Mouse (Mus musculus) heart, embryonic 10.5 days (tissue): ENCODE measurements around the gene Acot9. TPM values are rescaled to one million over a fixed set of nuclear protein-coding genes. Genes with fewer than 3 reads are reported as not detected.

Source experiments
- DNase-seq: peaks from one replicate; pipeline ENCODE4 v3.0.0-alpha.2; 2017; ENCODE audit warnings: low spot score
- H3K27ac ChIP-seq: fragments of 300-500 bp; sonication (generic); 2 replicates; pipeline ENCODE4 v1.5.1; 2016; ENCODE audit warnings: mild to moderate bottlenecking
- H3K27me3 ChIP-seq: fragments of 300-500 bp; sonication (generic); 2 replicates; pipeline ENCODE4 v1.6.1; 2016; ENCODE audit warnings: mild to moderate bottlenecking; ENCODE audit not compliant: poor library complexity, insufficient read depth, severe bottlenecking
- H3K36me3 ChIP-seq: fragments of 300-500 bp; sonication (generic); 2 replicates; pipeline ENCODE4 v1.6.1; 2016; ENCODE audit warnings: mild to moderate bottlenecking, moderate library complexity
- H3K4me1 ChIP-seq: fragments of 300-500 bp; sonication (generic); 2 replicates; pipeline ENCODE4 v1.6.1; 2016; ENCODE audit warnings: mild to moderate bottlenecking
- H3K4me3 ChIP-seq: fragments of 300-500 bp; sonication (generic); 2 replicates; pipeline ENCODE4 v1.5.1; 2016; ENCODE audit warnings: mild to moderate bottlenecking, moderate library complexity
- H3K9me3 ChIP-seq: fragments of 300-500 bp; sonication (generic); 2 replicates; pipeline ENCODE4 v1.6.1; 2016; ENCODE audit warnings: mild to moderate bottlenecking, moderate library complexity
- WGBS: fragments of 180-500 bp; shearing (Covaris S2); methylation state at CpG from one replicate; pipeline ENCODE4 v1.1.7; 2016; 5-methylcytosine and 5-hydroxymethylcytosine counted together
- polyA plus RNA-seq: library from polyadenylated mRNA; unstranded; fragments of >200 nt; fragmentation: Nextera tagmentation; extraction: Ambion mirVana; gene quantifications from 2 replicates; pipeline ENCODE4 v1.2.1, GENCODE M21; 2016

Acot9 gene
- polyA plus RNA-seq: 32.4 and 34.8 TPM in 2 replicates

DNA sequence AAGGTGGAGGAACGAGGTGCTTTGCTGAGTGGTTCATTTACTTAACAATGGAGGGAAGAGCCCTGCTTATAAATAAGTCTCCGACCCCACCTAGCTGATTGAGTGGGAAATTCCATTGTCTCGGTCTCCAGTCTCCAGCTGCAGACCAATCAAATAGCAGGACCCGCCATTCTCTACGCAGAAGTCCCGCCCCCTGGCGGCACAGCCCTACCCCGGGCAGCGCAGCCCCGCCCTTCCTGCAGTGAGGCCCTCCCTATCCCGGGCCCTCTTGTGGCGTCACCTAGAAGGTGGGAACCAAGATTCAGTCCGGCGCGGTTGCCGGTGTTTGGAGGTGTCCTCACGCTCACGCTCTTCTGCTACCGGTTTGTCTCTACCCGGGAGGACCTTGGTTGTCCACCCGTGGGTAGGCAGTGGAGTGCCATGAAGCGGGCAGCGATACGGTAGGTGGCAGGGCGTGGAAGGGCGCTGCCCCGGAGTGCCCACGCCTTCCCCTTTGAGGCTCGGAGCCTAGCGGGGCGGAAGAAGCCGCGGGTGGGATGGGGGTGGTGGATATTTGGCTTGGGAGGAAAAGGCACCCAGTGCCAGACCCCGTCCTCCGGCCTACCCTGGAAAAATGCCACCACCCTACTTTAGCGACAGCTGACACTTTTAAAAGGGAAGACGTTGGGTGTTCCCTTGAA, at the start of gene Acot9:
Gene Acot9 (plus strand): TSS at position 209 of the 680 bp plus-strand sequence.
- peak; percentile 93 for DNase-seq
- no peaks in the 10 kb centered on the region for H3K9me3 ChIP-seq
- WGBS: 20% methylated on average over 37 of the region's 37 CpGs
- H3K4me1 ChIP-seq: no peaks in the 10 kb centered on the region
- H3K27me3 ChIP-seq: no peaks in the 10 kb centered on the region
- peak within 1 kb of the TSS; percentile 64 for H3K4me3 ChIP-seq
- H3K36me3 ChIP-seq: no peaks in the 10 kb centered on the region
- H3K27ac ChIP-seq: peak within 1 kb of the TSS; percentile 75

DNA sequence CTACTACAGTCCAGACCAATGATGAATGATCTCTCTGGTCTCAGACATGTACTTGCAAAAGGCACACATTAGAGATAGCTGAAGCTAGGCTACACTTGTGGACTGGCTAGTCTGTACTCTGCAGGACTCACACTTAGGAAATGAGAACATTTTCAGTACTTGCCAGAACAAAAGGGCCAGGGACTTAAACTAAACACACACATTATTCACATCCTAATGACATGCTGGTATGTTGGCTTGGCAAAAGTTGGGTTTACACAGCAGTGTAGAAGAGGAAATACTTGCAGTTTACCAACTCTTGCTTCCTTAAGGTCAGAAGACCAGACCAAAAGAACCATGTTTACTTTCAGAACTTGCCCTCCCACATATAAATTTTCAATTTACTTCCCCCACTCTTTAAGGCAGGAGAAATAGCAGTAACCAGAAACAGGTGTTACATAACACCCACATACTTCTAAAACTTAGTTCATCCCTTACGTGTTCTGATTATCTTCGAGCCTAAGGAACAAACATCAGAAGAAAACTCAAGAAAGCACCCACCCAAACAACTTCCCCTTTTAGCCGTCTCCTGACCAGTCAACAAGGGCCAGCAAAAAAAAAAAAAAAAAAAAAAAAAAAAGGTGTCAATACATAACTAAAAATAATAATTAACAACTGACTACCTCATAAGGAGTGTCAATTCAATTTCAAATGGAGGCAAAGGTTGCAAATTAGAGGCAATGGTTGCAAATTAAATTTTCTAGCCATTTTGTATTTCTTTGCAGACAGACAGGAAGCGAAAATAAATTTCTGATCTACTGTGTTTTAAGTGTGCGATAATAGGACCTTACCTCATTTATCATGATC, 47.7 kb upstream of the Acot9 start:
- Histone ChIP-seq H3K27ac (no peak overlapping the region), H3K4me3 (no peak overlapping the region), H3K9me3 (no peaks in the 10 kb centered on the region), H3K27me3 (no peaks in the 10 kb centered on the region), H3K4me1 (no peaks in the 10 kb centered on the region), H3K36me3 (no peaks in the 10 kb centered on the region)
- WGBS: 78% methylated on average over 5 of the region's 5 CpGs
- DNase-seq: no peak

GRCm38 (mm10) chrX:155215501-155216248, 46.6 kb upstream of the Acot9 start:
- peak; percentile 70 for DNase-seq
- Histone ChIP-seq H3K4me1 (no peaks in the 10 kb centered on the region), H3K4me3 (peak overlapping the region; percentile 63), H3K27me3 (no peaks in the 10 kb centered on the region), H3K9me3 (no peaks in the 10 kb centered on the region), H3K36me3 (no peaks in the 10 kb centered on the region), H3K27ac (peak overlapping the region; percentile 80)
- whole genome bisulfite sequencing: 23% methylated on average over 22 of the region's 24 CpGs

GRCm38 (mm10) chrX:155216271-155216670, 46.0 kb upstream of the Acot9 start, which contains the start of gene Sat1:
Gene Sat1, minus strand, starts transcription at chrX:155216449.
- WGBS: 8% methylated on average over 26 of the region's 26 CpGs
- peak within 1 kb of the TSS; percentile 80 for H3K27ac ChIP-seq

GRCm38 (mm10) chrX:155218277-155218676, 44.0 kb upstream of the Acot9 start:
- Histone ChIP-seq H3K27ac (no peak overlapping the region), H3K4me1 (no peaks in the 10 kb centered on the region), H3K9me3 (no peaks in the 10 kb centered on the region), H3K27me3 (no peaks in the 10 kb centered on the region), H3K4me3 (no peak overlapping the region), H3K36me3 (no peaks in the 10 kb centered on the region)
- 60% methylated on average over 2 of the region's 2 CpGs for WGBS
- no peak for DNase-seq

More at GRCm38 (mm10) chrX:155216271-155216670, 46.0 kb upstream of the Acot9 start, which contains the start of gene Sat1:
- DNase-seq: peak; percentile 94
- Histone ChIP-seq H3K4me1 (no peaks in the 10 kb centered on the region), H3K36me3 (no peaks in the 10 kb centered on the region), H3K4me3 (peak within 1 kb of the TSS; percentile 63), H3K9me3 (no peaks in the 10 kb centered on the region), H3K27me3 (no peaks in the 10 kb centered on the region)

DNA sequence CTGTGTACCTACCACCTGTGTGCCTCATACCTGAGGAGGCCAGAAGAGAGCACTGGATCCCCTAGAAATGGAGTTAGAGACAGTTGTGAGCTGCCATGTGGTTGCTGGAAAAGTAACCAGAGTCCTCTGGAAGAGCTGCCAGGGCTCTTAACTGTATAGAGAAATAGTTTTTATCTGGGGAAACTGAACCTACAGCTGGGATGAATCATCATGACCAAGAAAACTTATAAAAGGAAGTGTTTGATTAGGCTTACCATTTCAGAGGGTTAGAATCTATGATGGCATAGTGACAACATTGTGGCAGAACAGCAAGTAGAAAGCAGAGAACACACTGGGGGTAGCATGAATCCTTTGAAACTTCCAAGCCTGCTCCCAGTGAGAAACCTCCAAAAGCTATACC, 5.4 kb upstream of the Acot9 start:
- H3K36me3 ChIP-seq: no peaks in the 10 kb centered on the region
- no peaks in the 10 kb centered on the region for H3K4me1 ChIP-seq
- H3K9me3 ChIP-seq: no peaks in the 10 kb centered on the region
- no peaks in the 10 kb centered on the region for H3K27me3 ChIP-seq
- no peak overlapping the region for H3K27ac ChIP-seq
- no peak overlapping the region for H3K4me3 ChIP-seq
- DNase-seq: no peak

GRCm38 (mm10) chrX:155262915-155263252, 641 bp downstream of the Acot9 start:
- 38% methylated on average over 1 of the region's 1 CpGs for WGBS
- DNase-seq: no peak
- peak overlapping the region; percentile 75; the same call in 1 of the 2 replicates for H3K27ac ChIP-seq
- no peaks in the 10 kb centered on the region for H3K27me3 ChIP-seq
- peak overlapping the region; percentile 64 for H3K4me3 ChIP-seq
- H3K36me3 ChIP-seq: no peaks in the 10 kb centered on the region
- no peaks in the 10 kb centered on the region for H3K9me3 ChIP-seq
- H3K4me1 ChIP-seq: no peaks in the 10 kb centered on the region

DNA sequence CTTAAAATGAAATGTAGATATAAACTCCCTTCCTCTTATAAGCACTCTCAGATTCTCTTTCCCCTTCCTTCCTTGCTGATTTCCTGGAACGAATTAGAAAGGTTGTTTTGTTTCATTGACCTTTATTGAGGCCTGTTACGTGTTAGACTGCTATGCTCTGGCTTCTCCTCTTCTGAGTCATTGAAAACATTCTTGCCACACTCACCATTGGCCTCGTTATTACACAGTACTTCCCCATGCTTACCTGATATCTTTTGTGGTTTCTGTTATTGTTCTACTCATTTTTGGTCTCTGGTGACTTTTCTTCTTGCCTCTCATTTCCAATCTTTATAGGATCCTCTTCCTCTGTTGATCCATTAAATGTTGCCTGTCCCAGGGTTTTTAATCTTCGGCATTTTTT, 16.2 kb downstream of the Acot9 start:
- 79% methylated on average over 4 of the region's 4 CpGs for WGBS
- Histone ChIP-seq H3K4me1 (no peaks in the 10 kb centered on the region), H3K4me3 (no peak overlapping the region), H3K27ac (no peak overlapping the region), H3K27me3 (no peaks in the 10 kb centered on the region), H3K9me3 (no peaks in the 10 kb centered on the region), H3K36me3 (peaks cover 4% of the 10 kb centered on the region; the same call in 1 of the 2 replicates)
- no peak for DNase-seq

DNA sequence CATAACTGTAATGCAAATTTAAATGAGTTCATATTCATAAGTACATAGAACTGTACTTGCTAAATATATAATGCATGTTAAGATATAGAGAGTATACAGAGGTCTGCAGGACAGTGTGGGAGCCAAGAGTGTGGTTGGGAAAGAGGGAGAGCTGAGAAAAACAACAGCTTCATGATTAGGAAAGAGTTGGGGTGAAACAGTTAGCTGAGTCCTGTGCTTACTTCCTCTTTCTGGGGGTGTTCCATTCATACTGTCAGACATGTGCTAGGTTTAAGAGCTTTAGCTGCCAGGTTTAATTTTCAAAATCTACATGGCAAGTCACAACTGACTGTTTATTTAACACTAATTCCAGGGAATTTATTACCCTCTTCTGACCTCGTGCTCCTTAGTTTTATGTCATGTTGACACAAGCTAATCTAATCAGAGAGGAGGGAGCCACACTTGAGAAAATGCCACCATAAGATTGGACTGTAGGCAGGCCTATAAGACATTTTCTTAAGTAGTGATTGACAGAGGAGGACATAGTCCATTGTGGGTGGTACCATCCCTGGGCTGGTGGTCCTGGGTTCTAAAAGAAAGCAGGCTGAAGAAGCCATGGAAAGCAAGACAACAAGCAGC, 18.3 kb downstream of the Acot9 start:
- WGBS: 17% methylated on average over 1 of the region's 1 CpGs

GRCm38 (mm10) chrX:155306390-155306789, 44.1 kb downstream of the Acot9 start:
- H3K4me1 ChIP-seq: no peaks in the 10 kb centered on the region
- DNase-seq: no peak
- H3K9me3 ChIP-seq: no peaks in the 10 kb centered on the region
- H3K4me3 ChIP-seq: no peak overlapping the region
- no peak overlapping the region for H3K27ac ChIP-seq
- WGBS: 93% methylated on average over 2 of the region's 2 CpGs
- H3K36me3 ChIP-seq: no peaks in the 10 kb centered on the region
- H3K27me3 ChIP-seq: no peaks in the 10 kb centered on the region

More for the DNA sequence above, 18.3 kb downstream of the Acot9 start:
- no peak overlapping the region for H3K27ac ChIP-seq
- H3K27me3 ChIP-seq: no peaks in the 10 kb centered on the region
- H3K36me3 ChIP-seq: no peaks in the 10 kb centered on the region
- H3K4me3 ChIP-seq: no peak overlapping the region
- no peaks in the 10 kb centered on the region for H3K9me3 ChIP-seq
- DNase-seq: no peak
- H3K4me1 ChIP-seq: no peaks in the 10 kb centered on the region

GRCm38 (mm10) chrX:155318005-155318404, 55.8 kb downstream of the Acot9 start:
- Histone ChIP-seq H3K4me3 (no peak overlapping the region), H3K36me3 (no peaks in the 10 kb centered on the region), H3K4me1 (no peaks in the 10 kb centered on the region), H3K27ac (no peak overlapping the region), H3K27me3 (no peaks in the 10 kb centered on the region), H3K9me3 (no peaks in the 10 kb centered on the region)
- 42% methylated on average over 4 of the region's 4 CpGs for WGBS
- no peak for DNase-seq

DNA sequence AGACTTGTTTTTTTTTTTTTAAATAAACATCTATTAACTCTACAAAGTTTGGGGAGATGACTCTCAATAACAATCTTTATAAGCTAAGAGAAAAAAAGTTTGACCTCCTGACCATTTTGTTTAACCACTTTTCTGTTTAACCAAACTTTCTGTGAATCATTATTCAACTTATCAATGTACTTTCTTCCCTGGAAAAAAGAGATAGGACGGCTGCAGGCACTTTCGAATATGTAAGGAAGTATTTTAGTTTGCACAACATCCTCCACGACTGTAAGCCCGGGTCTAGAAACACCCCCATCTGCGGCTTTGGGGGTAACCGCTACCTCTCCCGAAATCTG, 75.3 kb downstream of the Acot9 start:
- no peaks in the 10 kb centered on the region for H3K9me3 ChIP-seq
- peak overlapping the region; percentile 66 for H3K4me3 ChIP-seq
- DNase-seq: no peak
- no peaks in the 10 kb centered on the region for H3K27me3 ChIP-seq
- no peaks in the 10 kb centered on the region for H3K4me1 ChIP-seq
- H3K27ac ChIP-seq: peak overlapping the region; percentile 91
- 25% methylated on average over 7 of the region's 7 CpGs for WGBS
- peaks cover 9% of the 10 kb centered on the region; the same call in 1 of the 2 replicates for H3K36me3 ChIP-seq
